Mouse (Mus musculus): ENCODE results near the gene Nprl2.

The Nprl2 gene

GRCm38 (mm10) chr9:107534408-107535202, 7.4 kb upstream of the Nprl2 start:
- DNase-seq (ENCODE audit: low spot score in 2 of 2): no peak

GRCm38 (mm10) chr9:107538231-107538630, 3.8 kb upstream of the Nprl2 start:
- no peak for DNase-seq (ENCODE audit: low spot score in 2 of 2)

- no peak for DNase-seq (ENCODE audit: low spot score in 2 of 2)
These were observed 3.3 kb upstream of the Nprl2 start for GRCm38 (mm10) chr9:107538711-107539110.

- no peak for DNase-seq (ENCODE audit: low spot score in 2 of 2)
These were observed 2.1 kb upstream of the Nprl2 start for GRCm38 (mm10) chr9:107539940-107540339.

GRCm38 (mm10) chr9:107540420-107540819, 1.6 kb upstream of the Nprl2 start:
- no peak for DNase-seq (ENCODE audit: low spot score in 2 of 2)

- DNase-seq (ENCODE audit: low spot score in 2 of 2): no peak
These were observed 1.0 kb upstream of the Nprl2 start for GRCm38 (mm10) chr9:107541005-107541404.

GRCm38 (mm10) chr9:107542352-107542686, 293 bp downstream of the Nprl2 start:
- DNase-seq (ENCODE audit: low spot score in 2 of 2): no peak

GRCm38 (mm10) chr9:107542721-107543120, 695 bp downstream of the Nprl2 start:
- DNase-seq (ENCODE audit: low spot score in 2 of 2): no peak

- DNase-seq (ENCODE audit: low spot score in 2 of 2): no peak
These were observed 1.3 kb downstream of the Nprl2 start for GRCm38 (mm10) chr9:107543299-107543698.

GRCm38 (mm10) chr9:107544196-107544700, 2.2 kb downstream of the Nprl2 start:
- DNase-seq (ENCODE audit: low spot score in 2 of 2): no peak

GRCm38 (mm10) chr9:107544729-107545128, 2.7 kb downstream of the Nprl2 start:
- DNase-seq (ENCODE audit: low spot score in 2 of 2): no peak

- no peak for DNase-seq (ENCODE audit: low spot score in 2 of 2)
These were observed 3.2 kb downstream of the Nprl2 start for GRCm38 (mm10) chr9:107545199-107545598.

- DNase-seq (ENCODE audit: low spot score in 2 of 2): peak in 1 of 2 experiments; percentile 81
These were observed 3.6 kb downstream of the Nprl2 start for GRCm38 (mm10) chr9:107545602-107546001.

- peak; percentile 92 to 93 for DNase-seq (ENCODE audit: low spot score in 2 of 2)
These were observed 5.0 kb downstream of the Nprl2 start, which contains the start of gene Zmynd10 for GRCm38 (mm10) chr9:107547026-107547425. TSS of gene Zmynd10 (plus strand) at chr9:107547298.

- DNase-seq (ENCODE audit: low spot score in 2 of 2): no peak
These were observed 5.9 kb downstream of the Nprl2 start for GRCm38 (mm10) chr9:107547957-107548356.

GRCm38 (mm10) chr9:107548820-107549219, 6.8 kb downstream of the Nprl2 start:
- DNase-seq (ENCODE audit: low spot score in 2 of 2): no peak

- no peak for DNase-seq (ENCODE audit: low spot score in 2 of 2)
These were observed 7.5 kb downstream of the Nprl2 start for GRCm38 (mm10) chr9:107549297-107550074.

GRCm38 (mm10) chr9:107550491-107551116, 8.6 kb downstream of the Nprl2 start:
- DNase-seq (ENCODE audit: low spot score in 2 of 2): no peak

- peak; percentile 72 to 77 for DNase-seq (ENCODE audit: low spot score in 2 of 2)
These were observed 9.3 kb downstream of the Nprl2 start, which contains the start of gene Rassf1 for GRCm38 (mm10) chr9:107551117-107551889. TSS of gene Rassf1 (plus strand) at chr9:107551555.

- no peak for DNase-seq (ENCODE audit: low spot score in 2 of 2)
These were observed 9.9 kb downstream of the Nprl2 start for GRCm38 (mm10) chr9:107551890-107552355.

- DNase-seq (ENCODE audit: low spot score in 2 of 2): no peak
These were observed 10.8 kb downstream of the Nprl2 start for GRCm38 (mm10) chr9:107552690-107553393.

Data from thymus, postnatal 10 days (tissue).